Comparison of ENCODE assay signal across 8 mouse cellular contexts in the genomic region with DNA sequence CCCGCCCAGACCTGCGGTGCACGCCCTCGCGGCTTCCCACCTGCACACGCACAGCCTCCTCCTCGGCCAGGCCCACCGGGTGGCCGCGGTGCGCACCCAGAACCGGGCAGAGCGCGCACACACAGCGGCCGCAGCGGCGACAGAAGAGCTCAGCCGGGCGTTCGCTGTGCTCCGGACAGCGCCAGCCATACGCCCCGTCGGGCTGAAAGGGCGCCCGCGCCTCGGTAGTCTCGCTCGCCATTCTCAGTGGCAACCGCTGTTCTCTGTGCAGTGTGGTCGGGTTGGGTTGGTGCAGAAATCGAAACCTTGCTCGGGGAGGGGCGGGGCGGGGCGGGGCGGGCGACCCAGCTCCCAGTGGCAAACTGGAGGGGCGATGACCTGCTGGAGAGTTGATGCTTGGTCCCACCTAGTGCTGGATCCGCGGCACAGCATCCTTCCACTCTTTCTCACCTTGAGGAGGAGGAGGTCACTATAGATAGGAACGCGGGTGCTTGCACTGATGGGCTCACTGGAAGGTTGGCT. TPM values are rescaled to one million over a fixed set of nuclear protein-coding genes. Genes with fewer than 3 reads are reported as not detected.
DNase-seq lines count a peak whose midpoint lies in the region; ATAC-seq lines count a peak whose summit lies in the region.

A gene (minus strand): TSS at position 302 of the 522 bp plus-strand sequence.

- H3K9ac ChIP-seq in heart, embryonic 14.5 days (ENCODE audit: low read length): peak within 1 kb of the TSS; percentile 57
- no peak within 1 kb of the TSS; the same call in 1 of the 2 replicates for H3K9ac ChIP-seq in stomach, embryonic 14.5 days (replicated peaks; ENCODE audit: low read depth, low read length)

- DNase-seq in left cerebral cortex, postnatal 4 days: peak; percentile 13
- no peak for DNase-seq in left cerebral cortex, postnatal 10 days (ENCODE audit: extremely low spot score in 1 of 2, low spot score in 2 of 2)
- peak; percentile 57 for DNase-seq in embryo, embryonic 10.5 days (ENCODE audit: low spot score)
- DNase-seq in kidney, postnatal 36 days: peak; percentile 30 to 58
- DNase-seq in layer of hippocampus, adult 18-20 months (ENCODE audit: low spot score in 2 of 2): no peak

- no peaks in the 10 kb centered on the region for H3K9me3 ChIP-seq in heart, embryonic 14.5 days (ENCODE audit: control insufficient read depth, low read length)
- H3K9me3 ChIP-seq in stomach, embryonic 14.5 days (ENCODE audit: control insufficient read depth, low read depth, low read length): no peaks in the 10 kb centered on the region

- H3K4me2 ChIP-seq in heart, embryonic 14.5 days (ENCODE audit: low read length): peak within 1 kb of the TSS; percentile 73
- H3K4me2 ChIP-seq in stomach, embryonic 14.5 days (replicated peaks; ENCODE audit: low read depth, low read length): peak within 1 kb of the TSS; percentile 48

- intact Hi-C loops in left cerebral cortex, postnatal 4 days (cut with DNase I): no loop called here
- intact Hi-C loops in left cerebral cortex, postnatal 10 days (cut with DNase I): loop anchor here (10.0 kb wide), 1 partner anchor 119 kb away; a partner anchor contains a TSS

- WGBS in heart, embryonic 14.5 days: under 1% methylated on average over 46 of the region's 46 CpGs
- WGBS in stomach, embryonic 14.5 days: under 1% methylated on average over 46 of the region's 46 CpGs

- no peak within 1 kb of the TSS for H3K27ac ChIP-seq in heart, embryonic 14.5 days (replicated peaks in 1 of 2; ENCODE audit: control insufficient read depth in 1 of 2, insufficient read depth in 1 of 2, low read depth in 2 of 2, low read length in 2 of 2)
- no peak within 1 kb of the TSS for H3K27ac ChIP-seq in stomach, embryonic 14.5 days (ENCODE audit: low read length)

- peak within 1 kb of the TSS; percentile 48 to 51 for H3K4me3 ChIP-seq in heart, embryonic 14.5 days (ENCODE audit: control insufficient read depth in 1 of 2, insufficient read depth in 1 of 2, low read depth in 1 of 2, low read length in 2 of 2)
- H3K4me3 ChIP-seq in stomach, embryonic 14.5 days (ENCODE audit: low read depth, low read length): peak within 1 kb of the TSS; percentile 44

- peak; percentile 45 for ATAC-seq in heart, embryonic 14.5 days (ENCODE audit: insufficient number of reproducible peaks, insufficient read depth, low FRiP score, low read depth)
- ATAC-seq in megakaryocyte progenitor cell, adult 5-6 weeks (replicated peaks; ENCODE audit: poor library complexity): peak; percentile 77
- peak; percentile 70 for ATAC-seq in stomach, embryonic 14.5 days (ENCODE audit: insufficient number of reproducible peaks, insufficient read depth, low FRiP score, low read depth)

- no peaks in the 10 kb centered on the region for H3K36me3 ChIP-seq in heart, embryonic 14.5 days (ENCODE audit: control insufficient read depth, insufficient read depth, low read length)
- no peaks in the 10 kb centered on the region for H3K36me3 ChIP-seq in stomach, embryonic 14.5 days (ENCODE audit: control insufficient read depth, insufficient read depth, low read length)

- H3K27me3 ChIP-seq in heart, embryonic 14.5 days (ENCODE audit: control insufficient read depth, insufficient read depth, low read length): peaks cover 69% of the 10 kb centered on the region
- H3K27me3 ChIP-seq in stomach, embryonic 14.5 days (ENCODE audit: control insufficient read depth, insufficient read depth, low read length): peaks cover 16% of the 10 kb centered on the region; the same call in 1 of the 2 replicates

- peaks cover 0 to 10% of the 10 kb centered on the region in 2 experiments; a peak in 2 of 4 replicates for H3K4me1 ChIP-seq in heart, embryonic 14.5 days (ENCODE audit: control insufficient read depth in 2 of 2, insufficient read depth in 2 of 2, low read length in 2 of 2)
- H3K4me1 ChIP-seq in stomach, embryonic 14.5 days (ENCODE audit: control insufficient read depth, insufficient read depth, low read length): no peaks in the 10 kb centered on the region

RNA-seq across cellular contexts. Expression of the gene that starts here (rescaled TPM):
- total RNA-seq in left cerebral cortex, postnatal 4 days (2021): under 1 TPM; 0.48 to 0.88 TPM
- 1 to 10 TPM; 1.2 to 1.4 TPM for total RNA-seq in left cerebral cortex, postnatal 10 days (2021)
- 2.1 and 2.3 TPM in 2 replicates for polyA plus RNA-seq in heart, embryonic 14.5 days (2014; fragmentation: Nextera tagmentation; extraction: Ambion mirVana)
- 11.5 and 11.7 TPM in 2 replicates for total RNA-seq in megakaryocyte progenitor cell, adult 5-6 weeks (2015)
- 16.5 and 25.2 TPM in 2 replicates for total RNA-seq in megakaryocyte progenitor cell, adult 5-6 weeks (2017)
- 4.9 and 6.0 TPM in 2 replicates for polyA plus RNA-seq in stomach, embryonic 14.5 days (2014; fragmentation: Nextera tagmentation; extraction: Ambion mirVana)
- 1 to 10 TPM in 1 of 2 experiments, under 1 TPM in 1; 0.67 to 1.4 TPM for total RNA-seq in layer of hippocampus, adult 18-20 months (2021)

Comparison
In these comparisons a context has a peak if more than half of its experiments do, and no peak if none do; other contexts are left out.
1. RNA of the gene that starts here (total RNA-seq): 11.5 to 25.2 TPM in megakaryocyte progenitor cell, adult 5-6 weeks; 1.2 to 1.4 TPM in left cerebral cortex, postnatal 10 days, 0.67 to 1.4 TPM in layer of hippocampus, adult 18-20 months and 0.48 to 0.88 TPM in left cerebral cortex, postnatal 4 days; every median in the first group is over 4 times any median in the second.
2. Peak in DNase-seq in left cerebral cortex, postnatal 4 days; RNA of the gene not detected or under 1 TPM.
3. DNase-seq: peak in embryo, embryonic 10.5 days (single experiment) and kidney, postnatal 36 days (2 of 2); none in left cerebral cortex, postnatal 10 days (0 of 2) and layer of hippocampus, adult 18-20 months (0 of 2).
4. Peak in every context shown above with its lines, with median percentiles within 50 percentile points of each other: ATAC-seq.